Mouse (Mus musculus) layer of hippocampus, postnatal 36 days (tissue): ENCODE results near the gene Gm266. TPM values are rescaled to one million over a fixed set of nuclear protein-coding genes. Genes with fewer than 3 reads are reported as not detected.

Experiments
- DNase-seq, 2 experiments: peaks; one replicate each; pipeline ENCODE4 v3.0.0; 2022
- total RNA-seq, 2 experiments: library from RNA; stranded (reverse); gene quantifications; 2 replicates each; pipeline ENCODE4 v1.2.3; 2021

Gene Gm266
- total RNA-seq, 2 experiments from 2014 or later = 5.5 to 7.8 TPM

- no peak for DNase-seq
These were observed 17.5 kb upstream of the Gm266 start for GRCm38 (mm10) chr12:111503063-111503567.

GRCm38 (mm10) chr12:111500725-111501124 is 15.1 kb upstream of the Gm266 start:
- DNase-seq = no peak

GRCm38 (mm10) chr12:111499617-111500016 is 14.0 kb upstream of the Gm266 start:
- DNase-seq = no peak

- DNase-seq = no peak
These were observed 11.5 kb upstream of the Gm266 start for GRCm38 (mm10) chr12:111497076-111497475.

GRCm38 (mm10) chr12:111494931-111495330 is 9.3 kb upstream of the Gm266 start:
- DNase-seq = no peak

- no peak for DNase-seq
These were observed 3.7 kb upstream of the Gm266 start for GRCm38 (mm10) chr12:111489261-111489865.

GRCm38 (mm10) chr12:111486455-111486854 is 832 bp upstream of the Gm266 start:
- DNase-seq = no peak

- no peak for DNase-seq
These were observed 474 bp downstream of the Gm266 start for GRCm38 (mm10) chr12:111485046-111485651.

- DNase-seq = no peak
These were observed 5.7 kb downstream of the Gm266 start for GRCm38 (mm10) chr12:111479917-111480316.

GRCm38 (mm10) chr12:111478924-111479323 is 6.7 kb downstream of the Gm266 start:
- DNase-seq = no peak

GRCm38 (mm10) chr12:111474893-111475643 is 10.6 kb downstream of the Gm266 start:
- DNase-seq = peak; percentile 33 to 44

GRCm38 (mm10) chr12:111474384-111474783 is 11.2 kb downstream of the Gm266 start:
- no peak for DNase-seq

GRCm38 (mm10) chr12:111472886-111473285 is 12.7 kb downstream of the Gm266 start:
- DNase-seq = no peak

GRCm38 (mm10) chr12:111471721-111472120 is 13.9 kb downstream of the Gm266 start:
- no peak for DNase-seq

GRCm38 (mm10) chr12:111471119-111471518 is 14.5 kb downstream of the Gm266 start:
- DNase-seq = no peak

- peak; percentile 47 to 58 for DNase-seq
These were observed 16.1 kb downstream of the Gm266 start for GRCm38 (mm10) chr12:111469507-111469906.

GRCm38 (mm10) chr12:111468206-111468605 is 17.4 kb downstream of the Gm266 start:
- DNase-seq = no peak

GRCm38 (mm10) chr12:111466369-111466768 is 19.3 kb downstream of the Gm266 start:
- no peak for DNase-seq

- no peak for DNase-seq
These were observed 22.1 kb downstream of the Gm266 start for GRCm38 (mm10) chr12:111463570-111463969.

GRCm38 (mm10) chr12:111457742-111458141 is 27.9 kb downstream of the Gm266 start:
- DNase-seq = no peak

GRCm38 (mm10) chr12:111455860-111456259 is 29.8 kb downstream of the Gm266 start:
- no peak for DNase-seq

GRCm38 (mm10) chr12:111455311-111455846 is 30.2 kb downstream of the Gm266 start:
- DNase-seq = no peak
